Mouse (Mus musculus) adrenal gland, postnatal 14 days (tissue): ENCODE results near the gene Zbtb12. TPM values are rescaled to one million over a fixed set of nuclear protein-coding genes. Genes with fewer than 3 reads are reported as not detected.
A peak's percentile ranks its signal among the peaks of the same experiment; 100 is the strongest.
"Not testable (repeated sequence)": the region's sequence is repeated elsewhere in the genome, so short reads cannot be mapped to it uniquely, and the experiment has no call there.

Experiments used
- DNase-seq: peaks from one replicate; pipeline ENCODE4 v3.0.0; 2021; ENCODE audit warnings: mixed read lengths
- total RNA-seq: library from RNA; stranded (reverse); gene quantifications from 2 replicates; pipeline ENCODE4 v1.2.3, GENCODE M21; 2021

The Zbtb12 gene
- total RNA-seq, 1 experiment from 2014 or later, result 13.8 TPM

- peak; percentile 44 for DNase-seq
Measured at GRCm38 (mm10) chr17:34874321-34874720, 5.0 kb upstream of the Zbtb12 start.

GRCm38 (mm10) chr17:34881166-34881565 is 1.9 kb downstream of the Zbtb12 start:
- DNase-seq, result no peak

- DNase-seq, result peak; percentile 42
Measured at GRCm38 (mm10) chr17:34881683-34882310, 2.5 kb downstream of the Zbtb12 start, which contains the start of gene Gm20547. TSS of gene Gm20547 (minus strand) at chr17:34882042.

GRCm38 (mm10) chr17:34883332-34883731 is 4.0 kb downstream of the Zbtb12 start:
- no peak for DNase-seq

- DNase-seq, result no peak
Measured at GRCm38 (mm10) chr17:34884704-34885103, 5.4 kb downstream of the Zbtb12 start.

- DNase-seq, result no peak
Measured at GRCm38 (mm10) chr17:34885615-34886014, 6.3 kb downstream of the Zbtb12 start.

- no peak for DNase-seq
Measured at GRCm38 (mm10) chr17:34887942-34888341, 8.7 kb downstream of the Zbtb12 start.

GRCm38 (mm10) chr17:34890074-34890743 is 10.9 kb downstream of the Zbtb12 start:
- DNase-seq, result no peak

- DNase-seq, result no peak
Measured at GRCm38 (mm10) chr17:34891377-34891776, 12.1 kb downstream of the Zbtb12 start.

- DNase-seq, result no peak
Measured at GRCm38 (mm10) chr17:34893072-34893824, 14.0 kb downstream of the Zbtb12 start.

GRCm38 (mm10) chr17:34894074-34894597 is 14.9 kb downstream of the Zbtb12 start:
- peak; percentile 97 for DNase-seq

GRCm38 (mm10) chr17:34894801-34895530 is 15.7 kb downstream of the Zbtb12 start:
- DNase-seq, result peak; percentile 78

- no peak for DNase-seq
Measured at GRCm38 (mm10) chr17:34895724-34896123, 16.4 kb downstream of the Zbtb12 start.

- no peak for DNase-seq
Measured at GRCm38 (mm10) chr17:34896366-34896765, 17.1 kb downstream of the Zbtb12 start.

- no peak for DNase-seq
Measured at GRCm38 (mm10) chr17:34897373-34898159, 18.3 kb downstream of the Zbtb12 start.

- DNase-seq, result peak; percentile 91
Measured at GRCm38 (mm10) chr17:34898160-34898586, 18.9 kb downstream of the Zbtb12 start, which contains the start of the genes C2 and Ehmt2. TSS of gene C2 (minus strand) at chr17:34898265. TSS of gene Ehmt2 (plus strand) at chr17:34898469.

GRCm38 (mm10) chr17:34898706-34899052 is 19.4 kb downstream of the Zbtb12 start:
- peak; percentile 52 for DNase-seq

- DNase-seq, result peak; percentile 73
Measured at GRCm38 (mm10) chr17:34899053-34899889, 20.0 kb downstream of the Zbtb12 start.

- DNase-seq, result peak; percentile 66
Measured at GRCm38 (mm10) chr17:34899890-34900243, 20.6 kb downstream of the Zbtb12 start.

GRCm38 (mm10) chr17:34900826-34901225 is 21.5 kb downstream of the Zbtb12 start:
- DNase-seq, result not testable (repeated sequence)
